In genomic region chr16:34289583-34289982, GRCm38 (mm10) we compare ENCODE assay signal across 10 mouse cellular contexts.
DNase-seq lines count a peak whose midpoint lies in the region; ATAC-seq and TF ChIP-seq lines count a peak whose summit lies in the region.
"Had no signal": no experiment of that assay in that cellular context is flagged by ENCODE, and none has a peak within 500 bp of the region (broad histone marks: within the 10 kb centered on the region; RNA-seq: fewer than 3 reads in every experiment).

No protein-coding gene starts in this region.

- TF ChIP-seq CTCF in stomach, postnatal 0 days (IDR thresholded peaks at IDR 0.05; ENCODE audit: low read depth) = peak; percentile 81

- H3K4me1 ChIP-seq in heart, embryonic 16.5 days (ENCODE audit: control insufficient read depth, insufficient read depth, low read length) = peaks cover 7% of the 10 kb centered on the region; the same call in 1 of the 2 replicates
- H3K4me1 ChIP-seq in embryonic facial prominence, embryonic 11.5 days (ENCODE audit: control insufficient read depth, insufficient read depth, low read length) = no peaks in the 10 kb centered on the region
- H3K4me1 ChIP-seq in stomach, postnatal 0 days (replicated peaks; ENCODE audit: control insufficient read depth, insufficient read depth) = no peaks in the 10 kb centered on the region

- peak; percentile 45; the same call in 1 of the 2 replicates for ATAC-seq in heart, embryonic 16.5 days (replicated peaks; ENCODE audit: extremely low read depth, insufficient read depth, low FRiP score)
- ATAC-seq in embryonic facial prominence, embryonic 11.5 days (replicated peaks; ENCODE audit: insufficient number of reproducible peaks, low FRiP score, low TSS enrichment, low read depth) = no peak
- no peak for ATAC-seq in stomach, postnatal 0 days (ENCODE audit: low FRiP score, low TSS enrichment)

- H3K4me3 ChIP-seq in heart, embryonic 16.5 days (ENCODE audit: low read length) = no peak overlapping the region
- no peak overlapping the region for H3K4me3 ChIP-seq in embryonic facial prominence, embryonic 11.5 days (ENCODE audit: low read depth, low read length)
- H3K4me3 ChIP-seq in stomach, postnatal 0 days (ENCODE audit: low read depth, low read length) = no peak overlapping the region
- H3K4me3 ChIP-seq: erythroblast, embryonic 14.5 days had no signal

- no peaks in the 10 kb centered on the region for H3K27me3 ChIP-seq in heart, embryonic 16.5 days (ENCODE audit: control insufficient read depth, insufficient read depth, low read length)
- H3K27me3 ChIP-seq in embryonic facial prominence, embryonic 11.5 days (ENCODE audit: control insufficient read depth, insufficient read depth, low read length) = no peaks in the 10 kb centered on the region
- no peaks in the 10 kb centered on the region for H3K27me3 ChIP-seq in stomach, postnatal 0 days (ENCODE audit: control insufficient read depth, insufficient read depth, low read length)

- H3K27ac ChIP-seq in heart, embryonic 16.5 days (ENCODE audit: low read length) = no peak overlapping the region
- no peak overlapping the region for H3K27ac ChIP-seq in embryonic facial prominence, embryonic 11.5 days (replicated peaks; ENCODE audit: low read depth, low read length)
- H3K27ac ChIP-seq in stomach, postnatal 0 days (replicated peaks) = no peak overlapping the region

- WGBS in heart, embryonic 16.5 days = 35% methylated on average over 7 of the region's 7 CpGs
- WGBS in embryonic facial prominence, embryonic 11.5 days = 44% methylated on average over 7 of the region's 7 CpGs
- WGBS in stomach, postnatal 0 days = 41% methylated on average over 7 of the region's 7 CpGs

- H3K4me2 ChIP-seq in heart, embryonic 16.5 days (ENCODE audit: low read depth, low read length) = no peak overlapping the region
- no peak overlapping the region for H3K4me2 ChIP-seq in embryonic facial prominence, embryonic 11.5 days (ENCODE audit: low read depth, low read length)
- no peak overlapping the region for H3K4me2 ChIP-seq in stomach, postnatal 0 days (replicated peaks; ENCODE audit: low read depth)

- no peak for DNase-seq in heart, adult 8-10 months (ENCODE audit: low spot score)
- peak; percentile 15 for DNase-seq in right cerebral cortex, postnatal 4 days
- no peak for DNase-seq in right cerebral cortex, postnatal 14 days
- DNase-seq in embryonic facial prominence, embryonic 11.5 days (ENCODE audit: low spot score) = peak; percentile 40
- DNase-seq in stomach, postnatal 0 days (ENCODE audit: low spot score) = peak; percentile 42
- DNase-seq in layer of hippocampus, postnatal 14 days (ENCODE audit: low spot score in 2 of 2) = no peak
- DNase-seq in left cerebral cortex, postnatal 36 days (ENCODE audit: low spot score in 2 of 2) = no peak
- DNase-seq: kidney, postnatal 25 days had no signal

- H3K36me3 ChIP-seq in heart, embryonic 16.5 days (ENCODE audit: control insufficient read depth, insufficient read depth) = no peaks in the 10 kb centered on the region
- no peaks in the 10 kb centered on the region for H3K36me3 ChIP-seq in embryonic facial prominence, embryonic 11.5 days (replicated peaks; ENCODE audit: control insufficient read depth, insufficient read depth, low read depth, low read length)
- no peaks in the 10 kb centered on the region for H3K36me3 ChIP-seq in stomach, postnatal 0 days (ENCODE audit: control insufficient read depth, insufficient read depth, low read length)

- intact Hi-C loops in left cerebral cortex, postnatal 36 days (cut with DNase I) = loop anchor here (10.0 kb wide), 1 partner anchor 55 kb away; no protein-coding TSS in a partner anchor

- no peak overlapping the region for H3K9ac ChIP-seq in heart, embryonic 16.5 days (ENCODE audit: low read length)
- no peak overlapping the region for H3K9ac ChIP-seq in embryonic facial prominence, embryonic 11.5 days (replicated peaks; ENCODE audit: low read length)
- H3K9ac ChIP-seq in stomach, postnatal 0 days (ENCODE audit: low read length) = no peak overlapping the region

- H3K9me3 ChIP-seq in heart, embryonic 16.5 days (replicated peaks; ENCODE audit: control insufficient read depth, low read length) = no peaks in the 10 kb centered on the region
- no peaks in the 10 kb centered on the region for H3K9me3 ChIP-seq in embryonic facial prominence, embryonic 11.5 days (replicated peaks; ENCODE audit: control insufficient read depth, low read length)
- no peaks in the 10 kb centered on the region for H3K9me3 ChIP-seq in stomach, postnatal 0 days (ENCODE audit: control insufficient read depth, low read length)

- TF ChIP-seq EP300 in stomach, postnatal 0 days (optimal IDR thresholded peaks at IDR 0.05) = no peak

Comparison
In these comparisons a context has a peak if more than half of its experiments do, and no peak if none do; other contexts are left out.
1. DNase-seq: peak in right cerebral cortex, postnatal 4 days (single experiment), embryonic facial prominence, embryonic 11.5 days (single experiment) and stomach, postnatal 0 days (single experiment); none in heart, adult 8-10 months (single experiment), right cerebral cortex, postnatal 14 days (single experiment), layer of hippocampus, postnatal 14 days (0 of 2) and left cerebral cortex, postnatal 36 days (0 of 2).